Mouse (Mus musculus) heart, embryonic 16.5 days (tissue): ENCODE data around the gene Sh3rf3. TPM values are rescaled to one million over a fixed set of nuclear protein-coding genes. Genes with fewer than 3 reads are reported as not detected.

Experiments used
- ATAC-seq: fragments of 200-750 bp; cut with Nextera tagmentation; replicated peaks from 2 replicates; pipeline ENCODE4 v1.8.0; 2017; ENCODE audit warnings: moderate number of reproducible peaks; ENCODE audit not compliant: insufficient read depth, low FRiP score; ENCODE audit errors: extremely low read depth
- H3K27ac ChIP-seq: fragments of 300-500 bp; sonication (generic); 2 replicates; pipeline ENCODE4 v1.5.1; 2014; ENCODE audit warnings: mild to moderate bottlenecking, low read length, control low read depth, moderate library complexity
- H3K27me3 ChIP-seq: fragments of 300-500 bp; sonication (generic); 2 replicates; pipeline ENCODE4 v1.6.1; 2014; ENCODE audit warnings: low read length, mixed read lengths; ENCODE audit not compliant: control insufficient read depth, insufficient read depth
- H3K36me3 ChIP-seq: fragments of 300-500 bp; sonication (generic); 2 replicates; pipeline ENCODE4 v1.6.1; 2014; ENCODE audit not compliant: control insufficient read depth, insufficient read depth
- H3K4me1 ChIP-seq: fragments of 300-500 bp; sonication (generic); 2 replicates; pipeline ENCODE4 v1.6.1; 2014; ENCODE audit warnings: low read length, mixed read lengths; ENCODE audit not compliant: control insufficient read depth, insufficient read depth
- H3K4me2 ChIP-seq: fragments of 300-500 bp; sonication (generic); 2 replicates; pipeline ENCODE4 v1.6.1; 2014; ENCODE audit warnings: low read depth, mild to moderate bottlenecking, control low read depth, low read length
- H3K4me3 ChIP-seq: fragments of 300-500 bp; sonication (generic); 2 replicates; pipeline ENCODE4 v1.5.1; 2014; ENCODE audit warnings: mild to moderate bottlenecking, control low read depth, low read length
- H3K9ac ChIP-seq: fragments of 300-500 bp; sonication (generic); 2 replicates; pipeline ENCODE4 v1.6.1; 2014; ENCODE audit warnings: low read length, control low read depth
- H3K9me3 ChIP-seq: fragments of 300-500 bp; sonication (generic); replicated peaks from 2 replicates; pipeline ENCODE4 v1.6.1; 2016; ENCODE audit warnings: low read length; ENCODE audit not compliant: control insufficient read depth
- WGBS: fragments of 180-500 bp; shearing (Covaris S2); extraction: QIAGEN DNeasy Blood & Tissue Kit; methylation state at CpG from one replicate; pipeline ENCODE4 v1.1.7; 2014; 5-methylcytosine and 5-hydroxymethylcytosine counted together
- polyA plus RNA-seq: library from polyadenylated mRNA; unstranded; fragments of >200 nt; fragmentation: Nextera tagmentation; extraction: Ambion mirVana; gene quantifications from 2 replicates; pipeline ENCODE4 v1.2.1, GENCODE M21; 2015

Gene Sh3rf3
- polyA plus RNA-seq, 1 experiment from 2014 or later, result 0.95 TPM

- no peaks in the 10 kb centered on the region for H3K36me3 ChIP-seq
- no peak overlapping the region for H3K4me3 ChIP-seq
- no peak overlapping the region for H3K27ac ChIP-seq
- H3K9me3 ChIP-seq, result no peaks in the 10 kb centered on the region
- WGBS, result 77% methylated on average over 2 of the region's 2 CpGs
- H3K9ac ChIP-seq, result no peak overlapping the region
- H3K4me2 ChIP-seq, result no peak overlapping the region
- H3K4me1 ChIP-seq, result no peaks in the 10 kb centered on the region
- ATAC-seq, result no peak
- no peaks in the 10 kb centered on the region for H3K27me3 ChIP-seq
These were observed 51.6 kb downstream of the Sh3rf3 start for GRCm38 (mm10) chr10:58864735-58865134.

- Histone ChIP-seq H3K36me3 (no peaks in the 10 kb centered on the region), H3K4me3 (no peak overlapping the region), H3K9me3 (no peaks in the 10 kb centered on the region), H3K4me1 (no peaks in the 10 kb centered on the region), H3K27ac (no peak overlapping the region), H3K27me3 (no peaks in the 10 kb centered on the region), H3K9ac (no peak overlapping the region), H3K4me2 (no peak overlapping the region)
- no peak for ATAC-seq
- WGBS, result 66% methylated on average over 2 of the region's 2 CpGs
These were observed 54.4 kb downstream of the Sh3rf3 start for GRCm38 (mm10) chr10:58867536-58867935.

- no peaks in the 10 kb centered on the region for H3K36me3 ChIP-seq
- H3K4me2 ChIP-seq, result no peak overlapping the region
- no peaks in the 10 kb centered on the region for H3K4me1 ChIP-seq
- no peaks in the 10 kb centered on the region for H3K9me3 ChIP-seq
- no peak overlapping the region for H3K27ac ChIP-seq
- no peak for ATAC-seq
- H3K4me3 ChIP-seq, result no peak overlapping the region
- 81% methylated on average over 1 of the region's 1 CpGs for WGBS
- H3K9ac ChIP-seq, result no peak overlapping the region
- H3K27me3 ChIP-seq, result no peaks in the 10 kb centered on the region
These were observed 56.7 kb downstream of the Sh3rf3 start for GRCm38 (mm10) chr10:58869836-58870235.

- no peak overlapping the region for H3K4me3 ChIP-seq
- no peaks in the 10 kb centered on the region for H3K27me3 ChIP-seq
- no peaks in the 10 kb centered on the region for H3K4me1 ChIP-seq
- H3K9ac ChIP-seq, result no peak overlapping the region
- no peaks in the 10 kb centered on the region for H3K9me3 ChIP-seq
- WGBS, result 68% methylated on average over 10 of the region's 10 CpGs
- no peak overlapping the region for H3K4me2 ChIP-seq
- ATAC-seq, result no peak
- no peak overlapping the region for H3K27ac ChIP-seq
- H3K36me3 ChIP-seq, result no peaks in the 10 kb centered on the region
These were observed 58.1 kb downstream of the Sh3rf3 start for GRCm38 (mm10) chr10:58871149-58871820.

GRCm38 (mm10) chr10:58871821-58872577 is 58.8 kb downstream of the Sh3rf3 start:
- ATAC-seq, result no peak
- no peak overlapping the region for H3K4me2 ChIP-seq
- H3K27ac ChIP-seq, result no peak overlapping the region
- H3K4me1 ChIP-seq, result no peaks in the 10 kb centered on the region
- H3K36me3 ChIP-seq, result no peaks in the 10 kb centered on the region
- H3K9ac ChIP-seq, result no peak overlapping the region
- H3K9me3 ChIP-seq, result no peaks in the 10 kb centered on the region
- WGBS, result 80% methylated on average over 7 of the region's 7 CpGs
- no peak overlapping the region for H3K4me3 ChIP-seq
- H3K27me3 ChIP-seq, result no peaks in the 10 kb centered on the region

GRCm38 (mm10) chr10:58877835-58878234 is 64.7 kb downstream of the Sh3rf3 start:
- Histone ChIP-seq H3K4me1 (no peaks in the 10 kb centered on the region), H3K9me3 (0 out of 2 replicates have a peak, but pooled peaks cover 4% of the 10 kb centered on the region), H3K27ac (no peak overlapping the region), H3K4me3 (no peak overlapping the region), H3K9ac (no peak overlapping the region), H3K4me2 (no peak overlapping the region), H3K27me3 (no peaks in the 10 kb centered on the region), H3K36me3 (no peaks in the 10 kb centered on the region)
- ATAC-seq, result no peak
- WGBS, result 79% methylated on average over 4 of the region's 4 CpGs

GRCm38 (mm10) chr10:58878636-58879035 is 65.5 kb downstream of the Sh3rf3 start:
- H3K4me3 ChIP-seq, result no peak overlapping the region
- H3K9me3 ChIP-seq, result 0 out of 2 replicates have a peak, but pooled peaks cover 4% of the 10 kb centered on the region
- no peak overlapping the region for H3K27ac ChIP-seq
- no peak overlapping the region for H3K4me2 ChIP-seq
- no peaks in the 10 kb centered on the region for H3K4me1 ChIP-seq
- no peaks in the 10 kb centered on the region for H3K36me3 ChIP-seq
- no peak overlapping the region for H3K9ac ChIP-seq
- no peak for ATAC-seq
- 75% methylated on average over 4 of the region's 4 CpGs for WGBS
- no peaks in the 10 kb centered on the region for H3K27me3 ChIP-seq

- H3K4me1 ChIP-seq, result no peaks in the 10 kb centered on the region
- H3K4me3 ChIP-seq, result no peak overlapping the region
- H3K9ac ChIP-seq, result no peak overlapping the region
- no peaks in the 10 kb centered on the region for H3K27me3 ChIP-seq
- H3K4me2 ChIP-seq, result no peak overlapping the region
- H3K9me3 ChIP-seq, result 0 out of 2 replicates have a peak, but pooled peaks cover 6% of the 10 kb centered on the region
- no peak for ATAC-seq
- no peak overlapping the region for H3K27ac ChIP-seq
- no peaks in the 10 kb centered on the region for H3K36me3 ChIP-seq
- 83% methylated on average over 2 of the region's 2 CpGs for WGBS
These were observed 69.6 kb downstream of the Sh3rf3 start for GRCm38 (mm10) chr10:58882741-58883140.

- no peak overlapping the region for H3K4me3 ChIP-seq
- WGBS, result 57% methylated on average over 5 of the region's 5 CpGs
- H3K9me3 ChIP-seq, result 0 out of 2 replicates have a peak, but pooled peaks cover 3% of the 10 kb centered on the region
- no peak overlapping the region for H3K9ac ChIP-seq
- H3K4me1 ChIP-seq, result no peaks in the 10 kb centered on the region
- H3K4me2 ChIP-seq, result no peak overlapping the region
- ATAC-seq, result no peak
- H3K27ac ChIP-seq, result no peak overlapping the region
- no peaks in the 10 kb centered on the region for H3K27me3 ChIP-seq
- H3K36me3 ChIP-seq, result no peaks in the 10 kb centered on the region
These were observed 72.2 kb downstream of the Sh3rf3 start for GRCm38 (mm10) chr10:58885351-58885750.
